Mouse (Mus musculus): ENCODE data around the gene Tmem136.

The Tmem136 gene

GRCm38 (mm10) chr9:43074611-43075010 lies 41.8 kb downstream of the Tmem136 start:
- no peak for DNase-seq

- no peak for DNase-seq
Observed at GRCm38 (mm10) chr9:43071741-43072140, 44.6 kb downstream of the Tmem136 start.

- no peak for DNase-seq
Observed at GRCm38 (mm10) chr9:43071176-43071575, 45.2 kb downstream of the Tmem136 start.

- no peak for DNase-seq
Observed at GRCm38 (mm10) chr9:43070566-43070965, 45.8 kb downstream of the Tmem136 start.

- no peak for DNase-seq
Observed at GRCm38 (mm10) chr9:43070153-43070552, 46.2 kb downstream of the Tmem136 start.

- DNase-seq = no peak
Observed at GRCm38 (mm10) chr9:43067896-43068295, 48.5 kb downstream of the Tmem136 start.

GRCm38 (mm10) chr9:43065231-43065630 lies 51.1 kb downstream of the Tmem136 start:
- DNase-seq = no peak

- DNase-seq = no peak
Observed at GRCm38 (mm10) chr9:43061545-43061944, 54.8 kb downstream of the Tmem136 start.

Data from thymus, adult 18-20 months (tissue).